Comparison of ENCODE assay signal across 18 mouse cellular contexts in the genomic region with DNA sequence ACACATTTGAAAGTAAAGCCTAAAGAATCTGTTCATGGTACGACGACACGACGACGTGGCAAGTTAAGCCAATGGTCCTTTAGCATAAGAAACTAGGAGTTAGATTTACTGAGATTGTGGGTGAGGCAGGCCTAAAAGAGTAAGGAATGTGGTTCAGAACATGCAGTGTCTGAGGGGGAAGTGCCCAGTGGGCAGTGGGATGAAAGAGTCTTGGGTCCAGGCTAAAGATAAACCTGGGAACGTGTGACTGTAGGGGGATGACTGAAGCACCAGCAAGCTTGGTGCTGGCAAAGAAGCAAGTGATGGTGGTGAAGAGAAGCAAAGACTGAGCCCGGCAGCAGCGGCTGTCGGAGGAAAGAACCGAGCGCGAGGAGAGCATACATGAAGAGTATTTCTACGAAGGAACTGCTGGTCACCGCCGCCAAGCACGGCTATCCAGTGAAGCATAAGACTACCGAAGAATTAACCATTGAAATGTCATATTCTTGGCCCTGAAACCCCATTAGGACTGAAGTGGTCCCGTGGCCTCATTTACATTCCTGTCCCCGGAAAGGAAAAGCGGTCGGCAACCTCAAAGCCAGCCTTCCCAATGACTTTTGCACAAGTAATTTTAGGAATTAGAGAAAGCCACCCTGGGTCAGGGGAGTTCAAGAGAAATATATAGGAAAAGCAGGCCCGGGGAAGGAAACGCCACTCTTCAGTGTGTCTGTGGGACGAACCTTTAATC.
DNase-seq lines count a peak whose midpoint lies in the region; ATAC-seq lines count a peak whose summit lies in the region.
"Had no signal": no experiment of that assay in that cellular context is flagged by ENCODE, and none has a peak within 500 bp of the region (broad histone marks: within the 10 kb centered on the region; RNA-seq: fewer than 3 reads in every experiment).

No protein-coding gene starts in this region.

- intact Hi-C loops in left cerebral cortex, postnatal 4 days (cut with DNase I), result no loop called here

- no peak for DNase-seq in frontal cortex, postnatal 10 days (ENCODE audit: low spot score in 2 of 2)
- peak; percentile 27 for DNase-seq in left cerebral cortex, postnatal 4 days
- DNase-seq in left cerebral cortex, adult 18-20 months (ENCODE audit: low spot score in 2 of 2), result no peak
- peak; percentile 36 for DNase-seq in brain, adult 2 months (ENCODE audit: low read depth, low spot score)
- DNase-seq in testis, postnatal 10 days (ENCODE audit: low spot score), result peak; percentile 37
- DNase-seq in lung, postnatal 14 days, result no peak
- DNase-seq: adrenal gland, adult 8-10 months; adrenal gland, postnatal 25 days; B cell, adult 2 months; cerebellum, adult 11-12 months; cerebellum, adult 8-10 months; forebrain, postnatal 0 days; gastrocnemius, postnatal 10 days; gastrocnemius, postnatal 36 days had no signal

- ATAC-seq in frontal cortex, adult (ENCODE audit: low TSS enrichment), result peak; percentile 62
- ATAC-seq: activated CD4-positive, CD25-positive, alpha-beta regulatory T cell, adult 4 months; forebrain, embryonic 14.5 days; forebrain, postnatal 0 days; intestine, postnatal 0 days had no signal

Comparison
In these comparisons a context has a peak if more than half of its experiments do, and no peak if none do; other contexts are left out.
1. DNase-seq: peak in left cerebral cortex, postnatal 4 days (single experiment), brain, adult 2 months (single experiment) and testis, postnatal 10 days (single experiment); none in frontal cortex, postnatal 10 days (0 of 2), left cerebral cortex, adult 18-20 months (0 of 2) and lung, postnatal 14 days (single experiment).